Comparison of ENCODE assay signal across 16 mouse cellular contexts in genomic region chr12:7420276-7420675, GRCm38 (mm10).
DNase-seq lines count a peak whose midpoint lies in the region; ATAC-seq and TF ChIP-seq lines count a peak whose summit lies in the region.
"Had no signal": no experiment of that assay in that cellular context is flagged by ENCODE, and none has a peak within 500 bp of the region (broad histone marks: within the 10 kb centered on the region; RNA-seq: fewer than 3 reads in every experiment).

No protein-coding gene starts in this region.

- no peak overlapping the region for H3K4me2 ChIP-seq in midbrain, embryonic 14.5 days (ENCODE audit: low read length)
- H3K4me2 ChIP-seq in midbrain, embryonic 15.5 days = no peak overlapping the region
- no peak overlapping the region for H3K4me2 ChIP-seq in liver, embryonic 12.5 days
- H3K4me2 ChIP-seq: limb, embryonic 12.5 days; lung, embryonic 15.5 days; midbrain, embryonic 12.5 days had no signal

- H3K4me1 ChIP-seq in heart, adult 2 months (ENCODE audit: control insufficient read depth, insufficient read depth, low read length) = no peaks in the 10 kb centered on the region
- H3K4me1 ChIP-seq in midbrain, embryonic 14.5 days (ENCODE audit: control insufficient read depth, insufficient read depth, low read length) = no peaks in the 10 kb centered on the region
- no peaks in the 10 kb centered on the region for H3K4me1 ChIP-seq in midbrain, embryonic 15.5 days
- H3K4me1 ChIP-seq in embryonic facial prominence, embryonic 10.5 days = no peaks in the 10 kb centered on the region
- no peaks in the 10 kb centered on the region for H3K4me1 ChIP-seq in liver, embryonic 12.5 days
- H3K4me1 ChIP-seq: heart, embryonic 10.5 days; limb, embryonic 12.5 days; lung, embryonic 15.5 days; midbrain, embryonic 12.5 days had no signal

- H3K9ac ChIP-seq in heart, adult 2 months (ENCODE audit: low read depth, low read length) = no peak overlapping the region
- no peak overlapping the region for H3K9ac ChIP-seq in midbrain, embryonic 14.5 days (replicated peaks; ENCODE audit: low read length)
- no peak overlapping the region for H3K9ac ChIP-seq in midbrain, embryonic 15.5 days
- H3K9ac ChIP-seq in liver, embryonic 12.5 days = no peak overlapping the region
- H3K9ac ChIP-seq: limb, embryonic 12.5 days; lung, embryonic 15.5 days; midbrain, embryonic 12.5 days had no signal

- no peak overlapping the region for H3K4me3 ChIP-seq in heart, adult 2 months
- H3K4me3 ChIP-seq in midbrain, embryonic 14.5 days (replicated peaks; ENCODE audit: low read depth, low read length) = no peak overlapping the region
- H3K4me3 ChIP-seq in midbrain, embryonic 15.5 days = no peak overlapping the region
- H3K4me3 ChIP-seq in embryonic facial prominence, embryonic 10.5 days = no peak overlapping the region
- H3K4me3 ChIP-seq in liver, embryonic 12.5 days = no peak overlapping the region
- H3K4me3 ChIP-seq: heart, embryonic 10.5 days; limb, embryonic 12.5 days; lung, embryonic 15.5 days; midbrain, embryonic 12.5 days had no signal

- 24% methylated on average over 1 of the region's 2 CpGs for WGBS in heart, adult 2 months
- 27% methylated on average over 1 of the region's 2 CpGs for WGBS in midbrain, embryonic 14.5 days
- 44% methylated on average over 1 of the region's 2 CpGs for WGBS in midbrain, embryonic 15.5 days
- WGBS in embryonic facial prominence, embryonic 10.5 days = 22% methylated on average over 1 of the region's 2 CpGs
- 19% methylated on average over 1 of the region's 2 CpGs for WGBS in liver, embryonic 12.5 days (ENCODE audit: insufficient replicate concordance)

- no peaks in the 10 kb centered on the region for H3K27me3 ChIP-seq in heart, adult 2 months (ENCODE audit: control insufficient read depth, insufficient read depth, low read length)
- H3K27me3 ChIP-seq in midbrain, embryonic 14.5 days (ENCODE audit: control insufficient read depth, insufficient read depth, low read length) = no peaks in the 10 kb centered on the region
- no peaks in the 10 kb centered on the region for H3K27me3 ChIP-seq in midbrain, embryonic 15.5 days (replicated peaks)
- no peaks in the 10 kb centered on the region for H3K27me3 ChIP-seq in embryonic facial prominence, embryonic 10.5 days (replicated peaks; ENCODE audit: low read depth, poor library complexity, severe bottlenecking)
- no peaks in the 10 kb centered on the region for H3K27me3 ChIP-seq in liver, embryonic 12.5 days (replicated peaks)
- H3K27me3 ChIP-seq: limb, embryonic 12.5 days; lung, embryonic 15.5 days; midbrain, embryonic 12.5 days had no signal

- intact Hi-C loops in heart, adult 2 months (cut with DNase I) = no loop called here

- DNase-seq in heart, postnatal 4 days = peak; percentile 19
- no peak for DNase-seq in heart, adult 2 months
- DNase-seq in midbrain, embryonic 14.5 days = peak; percentile 6
- DNase-seq in embryonic facial prominence, embryonic 10.5 days (ENCODE audit: low spot score) = peak; percentile 44
- peak; percentile 36 for DNase-seq in retina, postnatal 1 day
- DNase-seq in ovary, postnatal 10 days (ENCODE audit: low spot score) = no peak
- DNase-seq: cerebellum, adult 11 months; heart, postnatal 36 days; kidney, adult 18-20 months; thymus, postnatal 14 days had no signal

- no peak for ATAC-seq in midbrain, embryonic 14.5 days (ENCODE audit: low FRiP score, low TSS enrichment)
- ATAC-seq in midbrain, embryonic 15.5 days (replicated peaks) = no peak
- no peak for ATAC-seq in liver, embryonic 12.5 days

- no peaks in the 10 kb centered on the region for H3K9me3 ChIP-seq in midbrain, embryonic 14.5 days (ENCODE audit: control insufficient read depth, low read length)
- H3K9me3 ChIP-seq in midbrain, embryonic 15.5 days = no peaks in the 10 kb centered on the region
- no peaks in the 10 kb centered on the region for H3K9me3 ChIP-seq in embryonic facial prominence, embryonic 10.5 days
- 0 out of 2 replicates have a peak, but pooled peaks cover 6% of the 10 kb centered on the region for H3K9me3 ChIP-seq in liver, embryonic 12.5 days (replicated peaks)
- H3K9me3 ChIP-seq: heart, embryonic 10.5 days; limb, embryonic 12.5 days; lung, embryonic 15.5 days; midbrain, embryonic 12.5 days had no signal

- no peak for TF ChIP-seq POLR2A in heart, adult 2 months (IDR thresholded peaks at IDR 0.05; ENCODE audit: insufficient read depth, low read depth, low read length)

- H3K27ac ChIP-seq in heart, adult 2 months = no peak overlapping the region
- no peak overlapping the region for H3K27ac ChIP-seq in midbrain, embryonic 14.5 days (replicated peaks; ENCODE audit: low read depth, low read length)
- no peak overlapping the region for H3K27ac ChIP-seq in midbrain, embryonic 15.5 days
- no peak overlapping the region for H3K27ac ChIP-seq in embryonic facial prominence, embryonic 10.5 days (replicated peaks)
- no peak overlapping the region for H3K27ac ChIP-seq in liver, embryonic 12.5 days
- H3K27ac ChIP-seq: heart, embryonic 10.5 days; limb, embryonic 12.5 days; lung, embryonic 15.5 days; midbrain, embryonic 12.5 days had no signal

- TF ChIP-seq CTCF in heart, adult 2 months (IDR thresholded peaks at IDR 0.05) = no peak

- H3K79me2 ChIP-seq in heart, adult 2 months (replicated peaks; ENCODE audit: control insufficient read depth, insufficient read depth, low read length) = no peaks in the 10 kb centered on the region

- TF ChIP-seq EP300 in heart, adult 2 months (IDR thresholded peaks at IDR 0.05; ENCODE audit: insufficient read depth, low read depth, low read length) = no peak

- no peaks in the 10 kb centered on the region for H3K36me3 ChIP-seq in heart, adult 2 months (ENCODE audit: control insufficient read depth, insufficient read depth, low read length)
- H3K36me3 ChIP-seq in midbrain, embryonic 14.5 days (ENCODE audit: control insufficient read depth, insufficient read depth, low read length) = no peaks in the 10 kb centered on the region
- H3K36me3 ChIP-seq in midbrain, embryonic 15.5 days (replicated peaks) = no peaks in the 10 kb centered on the region
- H3K36me3 ChIP-seq in embryonic facial prominence, embryonic 10.5 days (replicated peaks) = no peaks in the 10 kb centered on the region
- no peaks in the 10 kb centered on the region for H3K36me3 ChIP-seq in liver, embryonic 12.5 days
- H3K36me3 ChIP-seq: heart, embryonic 10.5 days; limb, embryonic 12.5 days; lung, embryonic 15.5 days; midbrain, embryonic 12.5 days had no signal

Comparison
In these comparisons a context has a peak if more than half of its experiments do, and no peak if none do; other contexts are left out.
1. DNase-seq: peak in heart, postnatal 4 days (single experiment), midbrain, embryonic 14.5 days (single experiment), embryonic facial prominence, embryonic 10.5 days (single experiment) and retina, postnatal 1 day (single experiment); none in heart, adult 2 months (0 of 2) and ovary, postnatal 10 days (single experiment).